Mouse (Mus musculus): ENCODE data around the gene Anks6.

Anks6 gene

DNA sequence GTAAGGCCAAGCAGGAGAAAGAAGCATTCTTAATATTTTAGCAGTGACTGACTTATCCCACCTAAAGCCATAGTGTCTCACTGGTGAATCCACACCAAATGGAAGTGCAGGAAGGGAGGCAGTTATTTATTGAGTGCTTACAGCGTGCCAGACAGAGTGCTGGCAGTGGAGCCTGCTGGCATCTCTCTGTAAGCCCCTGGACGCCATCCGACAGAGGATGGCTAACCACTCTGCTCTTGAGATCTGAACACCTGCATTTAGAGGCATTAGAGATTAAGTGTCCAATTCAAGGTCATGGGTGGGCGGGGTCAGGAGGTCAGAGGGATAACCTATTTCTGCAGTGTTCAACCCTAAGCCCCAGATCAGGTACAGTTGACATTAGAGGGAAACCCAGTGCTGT lies 68.4 kb downstream of the Anks6 start:
- no peak for DNase-seq

DNA sequence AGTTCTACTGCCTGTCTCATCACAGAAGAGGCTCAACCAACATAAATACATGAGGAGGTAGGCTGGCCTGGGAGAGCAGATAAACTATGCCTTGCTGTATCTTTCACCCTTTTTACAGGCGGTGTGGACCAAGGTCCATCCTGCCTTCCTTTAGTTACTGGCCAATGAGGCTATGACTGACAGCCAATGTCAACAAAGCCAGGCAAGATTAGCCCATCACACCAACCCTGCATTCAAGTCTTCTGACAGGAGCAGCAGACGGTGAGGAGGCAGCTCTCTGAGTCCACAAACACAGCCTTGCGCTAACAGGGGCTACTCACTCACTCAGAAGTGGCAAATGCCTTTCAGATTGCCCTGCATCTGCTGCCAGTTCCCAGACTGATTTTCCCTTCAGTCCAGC lies 69.0 kb downstream of the Anks6 start:
- DNase-seq: no peak

DNA sequence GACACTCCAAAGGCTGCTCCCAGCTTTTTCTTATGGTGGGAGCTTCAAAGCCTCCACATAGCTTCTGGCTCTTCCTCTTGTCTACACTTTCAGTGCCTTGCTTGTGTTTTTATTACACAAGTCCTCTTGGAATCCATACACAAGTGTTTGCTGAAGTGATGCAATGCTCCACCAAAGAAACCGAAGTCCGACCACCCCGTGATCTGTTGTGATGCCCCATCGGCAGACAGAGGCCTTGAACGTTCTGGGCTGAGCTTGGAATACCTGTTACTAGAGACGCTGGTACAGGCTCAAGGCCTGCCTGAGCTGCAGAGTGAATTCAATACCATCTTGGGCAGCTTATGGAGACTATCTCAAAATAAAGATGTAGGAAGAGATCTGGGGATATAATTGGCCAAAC lies 69.4 kb downstream of the Anks6 start:
- DNase-seq: no peak

- no peak for DNase-seq
Measured at GRCm38 (mm10) chr4:46986054-46986453, 71.2 kb downstream of the Anks6 start.

GRCm38 (mm10) chr4:46982912-46983311 lies 74.3 kb downstream of the Anks6 start:
- DNase-seq: peak; percentile 44

DNA sequence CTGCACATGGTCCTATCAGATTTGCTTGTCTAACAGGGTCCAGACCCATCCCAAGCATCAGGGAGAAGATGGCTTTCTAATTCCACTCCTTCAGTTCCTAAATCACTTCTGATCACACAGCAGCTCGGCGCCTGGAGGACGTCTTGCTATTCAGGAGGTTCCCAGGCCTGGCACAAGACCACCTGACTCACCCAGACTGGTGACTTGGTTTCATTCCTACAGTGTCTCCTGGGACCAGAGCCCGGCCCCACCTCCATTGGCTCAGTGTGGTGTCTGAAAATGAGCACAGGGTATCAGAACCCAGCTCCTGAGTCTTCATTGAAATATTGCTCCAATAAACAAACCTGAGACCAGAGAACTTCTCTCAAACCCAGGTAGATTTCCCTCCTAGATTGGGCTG lies 75.1 kb downstream of the Anks6 start:
- no peak for DNase-seq

DNA sequence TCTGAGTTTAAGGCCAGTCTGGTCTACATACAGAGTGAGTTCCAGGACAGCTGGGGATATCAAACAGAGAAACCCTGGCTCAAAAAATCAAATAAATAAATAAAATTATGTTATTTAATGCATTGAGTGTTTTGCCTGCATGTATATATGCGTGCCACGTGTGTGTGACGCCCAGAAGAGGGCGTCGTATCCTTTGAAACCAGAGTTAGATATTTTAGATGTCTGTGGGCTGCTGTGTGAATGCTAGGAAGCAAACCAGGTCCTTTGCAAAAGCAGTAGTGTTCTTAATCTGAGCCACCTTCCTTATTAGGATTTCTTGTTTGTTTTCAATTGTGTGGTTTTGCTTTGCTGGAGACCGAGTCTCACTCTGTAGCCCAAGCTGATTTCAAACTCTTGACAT lies 78.9 kb downstream of the Anks6 start:
- no peak for DNase-seq

DNA sequence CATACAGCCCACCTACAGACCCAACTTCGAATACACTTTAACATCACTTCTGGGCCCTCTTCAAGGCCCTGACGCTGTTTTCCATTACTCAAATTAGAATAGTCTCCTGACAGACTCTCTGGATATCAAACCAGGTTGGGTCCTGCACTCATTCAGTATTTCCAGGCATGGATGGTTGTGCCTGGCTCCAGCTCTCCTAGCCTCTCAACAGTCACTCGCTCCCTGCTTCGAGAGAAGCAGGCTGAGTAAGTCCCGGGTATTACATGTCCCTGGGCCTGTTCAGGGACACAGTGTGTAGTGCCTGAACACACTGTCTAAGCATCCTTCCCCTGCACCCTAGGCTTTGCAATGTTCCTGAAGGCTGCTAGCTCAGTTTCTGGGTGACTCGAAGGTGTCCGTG lies 80.1 kb downstream of the Anks6 start:
- no peak for DNase-seq

DNA sequence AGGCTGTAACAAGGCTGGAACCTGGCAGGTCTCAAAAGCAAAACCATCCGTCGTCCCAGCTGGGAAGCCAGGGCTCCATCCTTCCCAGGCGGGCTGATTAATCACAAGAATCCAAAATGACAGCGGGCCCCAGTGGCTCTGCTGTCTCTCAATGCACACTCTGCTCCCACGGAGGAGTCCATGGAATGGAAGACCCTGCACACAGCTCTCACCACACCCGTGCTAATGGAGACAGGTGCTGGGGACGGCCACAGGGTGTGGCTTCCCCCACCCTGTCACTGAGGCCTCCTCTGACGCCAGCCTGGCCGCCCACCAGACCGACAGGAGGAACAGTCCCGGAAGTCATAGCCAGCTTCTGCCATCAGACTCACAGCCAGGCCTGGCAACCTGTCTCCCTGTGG lies 80.6 kb downstream of the Anks6 start:
- DNase-seq: peak; percentile 52

- no peak for DNase-seq
Measured at GRCm38 (mm10) chr4:46973322-46973721, 83.9 kb downstream of the Anks6 start.

GRCm38 (mm10) chr4:46967981-46968380 lies 89.2 kb downstream of the Anks6 start:
- DNase-seq: no peak

DNA sequence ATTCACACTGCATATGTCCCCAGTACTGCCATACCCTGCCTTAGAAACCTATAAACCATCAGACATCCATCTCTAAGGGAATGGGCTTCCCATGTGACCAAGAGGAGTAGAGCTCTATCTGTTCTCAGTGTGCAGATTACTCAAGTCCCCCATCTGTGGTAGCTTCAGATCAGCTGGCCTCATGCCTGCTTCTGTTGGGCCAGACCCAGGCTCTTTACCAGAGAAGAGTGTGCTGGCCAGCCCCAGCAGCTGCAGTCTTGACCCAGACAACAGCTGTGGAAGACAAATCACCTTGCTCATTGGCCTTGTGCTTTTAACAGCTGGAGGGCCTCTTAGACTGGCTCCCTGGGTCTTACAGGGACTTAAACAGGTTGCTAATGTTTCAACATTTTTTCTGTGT lies 90.7 kb downstream of the Anks6 start:
- no peak for DNase-seq
